Mouse (Mus musculus): ENCODE measurements around the gene Ak1. TPM values are rescaled to one million over a fixed set of nuclear protein-coding genes. Genes with fewer than 3 reads are reported as not detected.
A peak's percentile ranks its signal among the peaks of the same experiment; 100 is the strongest.

Ak1 gene
- polyA plus RNA-seq, 1 experiment from 2014 or later, result 22.8 TPM

DNA sequence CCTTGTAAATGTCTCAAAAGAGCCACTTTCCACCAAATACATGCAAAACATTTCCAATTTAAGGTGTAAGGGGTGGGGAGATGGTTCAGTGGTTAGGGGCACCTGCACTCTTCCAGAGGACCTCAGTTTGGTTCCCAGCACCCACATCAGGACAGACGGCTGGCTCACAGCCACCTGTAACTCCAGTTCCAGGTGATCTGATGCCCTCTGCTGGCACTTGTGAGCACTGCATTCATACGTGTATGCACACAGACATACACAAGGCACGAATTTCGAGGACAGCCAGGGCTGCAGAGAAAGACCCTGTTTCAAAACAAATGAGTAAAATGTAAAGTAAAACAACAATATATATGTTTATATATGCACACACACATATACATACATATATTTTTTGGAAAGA is 4.0 kb upstream of the Ak1 start:
- no peak for ATAC-seq (replicated peaks; ENCODE audit: low FRiP score, low TSS enrichment, low read depth)
- no peak overlapping the region for H3K4me2 ChIP-seq (ENCODE audit: low read length)
- WGBS, result 95% methylated on average over 4 of the region's 4 CpGs
- H3K36me3 ChIP-seq (ENCODE audit: control insufficient read depth, insufficient read depth, low read length), result peaks cover 44% of the 10 kb centered on the region
- H3K9me3 ChIP-seq (ENCODE audit: control insufficient read depth, low read length), result 0 out of 2 replicates have a peak, but pooled peaks cover 3% of the 10 kb centered on the region
- H3K27me3 ChIP-seq (replicated peaks; ENCODE audit: control insufficient read depth, insufficient read depth, low read length), result no peaks in the 10 kb centered on the region
- no peak overlapping the region for H3K4me3 ChIP-seq (ENCODE audit: low read depth, low read length)
- peaks cover 31% of the 10 kb centered on the region for H3K4me1 ChIP-seq (replicated peaks; ENCODE audit: control insufficient read depth, insufficient read depth, low read length)
- no peak for DNase-seq (ENCODE audit: low spot score)
- no peak overlapping the region for H3K9ac ChIP-seq (ENCODE audit: low read length)
- H3K27ac ChIP-seq (ENCODE audit: low read depth), result no peak overlapping the region

DNA sequence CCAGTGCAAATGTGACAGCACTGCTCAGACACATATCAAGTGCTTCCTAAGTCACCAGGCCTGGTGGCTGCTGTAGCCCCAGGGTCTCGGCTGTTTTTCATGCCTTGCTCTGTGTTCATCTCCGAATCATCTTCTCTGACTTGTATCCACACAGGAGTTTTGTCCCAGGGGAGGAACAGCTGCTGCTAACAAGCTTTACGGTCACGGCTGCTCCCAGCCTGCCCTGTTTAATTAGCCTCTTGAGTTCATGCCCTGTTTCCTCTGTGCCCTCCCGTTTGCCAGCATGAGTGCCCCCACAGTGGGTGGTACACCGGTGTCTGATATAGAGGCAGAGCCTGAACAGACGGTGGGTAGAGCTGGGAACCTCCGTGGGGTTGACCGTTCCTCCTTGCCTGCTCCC is 3.5 kb upstream of the Ak1 start:
- Histone ChIP-seq H3K27ac (ENCODE audit: low read depth) (no peak overlapping the region), H3K36me3 (ENCODE audit: control insufficient read depth, insufficient read depth, low read length) (peaks cover 44% of the 10 kb centered on the region), H3K4me1 (replicated peaks; ENCODE audit: control insufficient read depth, insufficient read depth, low read length) (peaks cover 31% of the 10 kb centered on the region), H3K27me3 (replicated peaks; ENCODE audit: control insufficient read depth, insufficient read depth, low read length) (no peaks in the 10 kb centered on the region), H3K9ac (ENCODE audit: low read length) (no peak overlapping the region), H3K4me3 (ENCODE audit: low read depth, low read length) (no peak overlapping the region), H3K9me3 (ENCODE audit: control insufficient read depth, low read length) (0 out of 2 replicates have a peak, but pooled peaks cover 3% of the 10 kb centered on the region), H3K4me2 (ENCODE audit: low read length) (no peak overlapping the region)
- ATAC-seq (replicated peaks; ENCODE audit: low FRiP score, low TSS enrichment, low read depth), result no peak
- no peak for DNase-seq (ENCODE audit: low spot score)
- 81% methylated on average over 9 of the region's 9 CpGs for WGBS

DNA sequence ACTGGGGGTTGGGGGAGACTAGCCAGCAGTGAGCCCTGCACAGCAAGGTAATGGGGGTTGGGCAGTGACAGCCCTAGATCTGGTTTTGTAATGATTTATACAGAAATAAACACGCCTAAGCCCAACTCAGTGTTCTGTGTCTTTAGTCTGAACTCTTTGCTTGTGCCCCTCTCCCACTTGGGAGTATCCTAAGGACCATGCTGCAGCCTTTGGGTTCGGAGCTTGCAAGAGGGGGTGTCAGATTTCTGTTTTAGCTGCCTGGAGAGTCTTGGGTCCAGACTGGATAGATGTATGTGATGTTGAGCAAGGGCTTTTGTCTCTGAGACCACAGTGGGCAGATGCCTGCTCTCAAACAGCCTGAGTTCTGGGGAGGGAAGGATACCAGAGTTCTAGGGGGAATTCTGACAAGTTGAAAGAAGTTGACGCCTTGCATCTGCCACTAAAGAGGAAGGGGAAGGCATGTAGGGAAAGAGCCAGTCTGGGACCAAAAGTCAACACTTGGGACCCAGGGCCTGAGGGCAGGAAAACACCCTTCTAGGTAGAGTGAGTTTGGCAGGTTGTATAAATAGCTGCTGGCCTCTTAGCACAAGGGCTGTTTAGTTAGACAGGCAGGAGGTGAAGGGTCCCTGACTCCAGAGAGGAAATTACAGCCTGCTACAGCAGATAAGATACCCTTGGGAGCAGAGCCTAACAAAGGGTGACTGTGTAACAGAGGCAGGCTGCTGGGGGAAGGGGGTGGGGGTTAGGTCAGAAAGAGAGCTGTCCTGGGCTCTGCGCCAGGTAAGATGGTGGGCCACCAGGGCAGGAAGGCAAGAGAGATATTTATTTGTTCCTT is 659 bp upstream of the Ak1 start:
- WGBS, result 9% methylated on average over 4 of the region's 4 CpGs
- DNase-seq (ENCODE audit: low spot score) (peak; percentile 75), ATAC-seq (replicated peaks; ENCODE audit: low FRiP score, low TSS enrichment, low read depth) (peak; percentile 80)
- H3K4me1 ChIP-seq (replicated peaks; ENCODE audit: control insufficient read depth, insufficient read depth, low read length), result peaks cover 45% of the 10 kb centered on the region
- no peak overlapping the region for H3K4me3 ChIP-seq (ENCODE audit: low read depth, low read length)
- 0 out of 2 replicates have a peak overlapping the region, but pooled peaks have one; percentile 23 for H3K9ac ChIP-seq (ENCODE audit: low read length)
- peak overlapping the region; percentile 33 for H3K4me2 ChIP-seq (ENCODE audit: low read length)
- H3K27me3 ChIP-seq (replicated peaks; ENCODE audit: control insufficient read depth, insufficient read depth, low read length), result no peaks in the 10 kb centered on the region
- H3K36me3 ChIP-seq (ENCODE audit: control insufficient read depth, insufficient read depth, low read length), result peaks cover 23% of the 10 kb centered on the region
- peak overlapping the region; percentile 94 for H3K27ac ChIP-seq (ENCODE audit: low read depth)
- H3K9me3 ChIP-seq (ENCODE audit: control insufficient read depth, low read length), result 0 out of 2 replicates have a peak, but pooled peaks cover 3% of the 10 kb centered on the region

DNA sequence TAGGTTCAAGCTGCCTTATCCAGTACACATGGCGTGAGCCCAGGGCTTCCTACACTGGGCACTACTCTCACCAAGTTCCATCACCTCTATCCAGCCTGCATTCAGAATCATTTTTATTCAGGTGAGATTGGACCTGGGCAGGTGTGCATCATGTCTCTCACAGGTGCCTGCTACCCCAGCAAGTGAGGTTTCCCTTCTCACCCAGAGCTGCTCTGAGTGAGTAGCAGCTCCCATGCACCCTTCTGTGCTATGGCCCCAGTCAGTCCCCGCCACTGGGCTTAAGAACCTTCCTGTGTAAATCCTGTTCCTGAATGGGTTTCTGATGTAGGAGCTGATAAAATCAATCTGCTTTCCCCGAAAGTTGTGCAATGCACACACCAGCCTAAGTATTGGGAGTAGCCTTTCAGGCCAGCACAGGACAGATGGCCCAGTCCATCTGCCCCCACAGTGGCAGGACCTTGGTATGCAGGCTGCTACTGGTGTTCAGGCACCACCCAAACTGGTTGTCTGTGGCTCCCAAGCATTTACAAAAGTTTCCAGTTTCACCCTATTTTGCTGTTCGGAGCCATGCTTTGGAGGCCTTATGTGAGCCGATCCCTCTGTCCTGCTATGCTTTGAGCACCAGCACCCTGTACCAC is 2.7 kb downstream of the Ak1 start:
- Histone ChIP-seq H3K27ac (ENCODE audit: low read depth) (peak overlapping the region; percentile 62; the same call in 1 of the 2 replicates), H3K27me3 (replicated peaks; ENCODE audit: control insufficient read depth, insufficient read depth, low read length) (no peaks in the 10 kb centered on the region), H3K9ac (ENCODE audit: low read length) (no peak overlapping the region), H3K36me3 (ENCODE audit: control insufficient read depth, insufficient read depth, low read length) (no peaks in the 10 kb centered on the region), H3K4me1 (replicated peaks; ENCODE audit: control insufficient read depth, insufficient read depth, low read length) (peaks cover 62% of the 10 kb centered on the region), H3K4me2 (ENCODE audit: low read length) (no peak overlapping the region), H3K4me3 (ENCODE audit: low read depth, low read length) (no peak overlapping the region), H3K9me3 (ENCODE audit: control insufficient read depth, low read length) (no peaks in the 10 kb centered on the region)
- ATAC-seq (replicated peaks; ENCODE audit: low FRiP score, low TSS enrichment, low read depth) (no peak), DNase-seq (ENCODE audit: low spot score) (no peak)
- 75% methylated on average over 5 of the region's 5 CpGs for WGBS

DNA sequence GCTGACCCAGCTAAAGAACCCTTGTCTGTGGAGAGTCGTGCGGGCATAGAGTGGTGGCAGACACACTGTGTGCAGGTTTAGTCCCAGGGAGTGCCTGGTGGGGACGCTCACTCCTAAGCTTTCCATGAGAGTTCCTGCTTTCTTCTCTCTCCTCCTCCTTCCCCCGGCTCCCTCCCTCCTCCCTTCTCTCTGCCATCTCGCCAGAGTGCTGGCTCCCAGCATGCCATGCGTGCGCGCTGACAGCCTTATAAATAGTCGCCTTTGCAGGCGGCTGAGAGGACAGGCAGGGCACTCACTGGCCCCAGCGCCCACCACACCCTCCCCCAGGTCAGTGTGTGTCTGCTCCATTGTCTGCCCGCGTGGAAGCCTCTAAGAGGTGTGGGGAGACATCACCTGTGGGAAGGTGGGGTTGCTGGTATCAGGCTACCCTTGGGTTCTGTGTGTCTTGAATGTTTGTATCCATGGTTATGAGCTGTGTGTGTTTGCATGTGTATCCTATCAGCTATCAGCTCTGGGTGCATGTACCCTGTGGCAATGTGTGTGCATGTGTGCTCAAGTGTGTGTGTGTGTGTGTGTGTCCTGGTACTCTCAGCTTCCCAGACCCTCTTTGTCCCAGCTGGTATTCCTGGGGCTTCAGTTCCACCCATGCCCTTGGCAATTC is 3.8 kb downstream of the Ak1 start:
- H3K4me3 ChIP-seq (ENCODE audit: low read depth, low read length), result peak overlapping the region; percentile 29
- peaks cover 55% of the 10 kb centered on the region for H3K4me1 ChIP-seq (replicated peaks; ENCODE audit: control insufficient read depth, insufficient read depth, low read length)
- peak; percentile 13; the same call in 1 of the 2 replicates for ATAC-seq (replicated peaks; ENCODE audit: low FRiP score, low TSS enrichment, low read depth)
- H3K9me3 ChIP-seq (ENCODE audit: control insufficient read depth, low read length), result no peaks in the 10 kb centered on the region
- peak overlapping the region; percentile 47 for H3K4me2 ChIP-seq (ENCODE audit: low read length)
- no peaks in the 10 kb centered on the region for H3K27me3 ChIP-seq (replicated peaks; ENCODE audit: control insufficient read depth, insufficient read depth, low read length)
- DNase-seq (ENCODE audit: low spot score), result peak; percentile 76
- 3% methylated on average over 13 of the region's 13 CpGs for WGBS
- peak overlapping the region; percentile 21; the same call in 1 of the 2 replicates for H3K9ac ChIP-seq (ENCODE audit: low read length)
- H3K36me3 ChIP-seq (ENCODE audit: control insufficient read depth, insufficient read depth, low read length), result no peaks in the 10 kb centered on the region
- peak overlapping the region; percentile 62 for H3K27ac ChIP-seq (ENCODE audit: low read depth)

DNA sequence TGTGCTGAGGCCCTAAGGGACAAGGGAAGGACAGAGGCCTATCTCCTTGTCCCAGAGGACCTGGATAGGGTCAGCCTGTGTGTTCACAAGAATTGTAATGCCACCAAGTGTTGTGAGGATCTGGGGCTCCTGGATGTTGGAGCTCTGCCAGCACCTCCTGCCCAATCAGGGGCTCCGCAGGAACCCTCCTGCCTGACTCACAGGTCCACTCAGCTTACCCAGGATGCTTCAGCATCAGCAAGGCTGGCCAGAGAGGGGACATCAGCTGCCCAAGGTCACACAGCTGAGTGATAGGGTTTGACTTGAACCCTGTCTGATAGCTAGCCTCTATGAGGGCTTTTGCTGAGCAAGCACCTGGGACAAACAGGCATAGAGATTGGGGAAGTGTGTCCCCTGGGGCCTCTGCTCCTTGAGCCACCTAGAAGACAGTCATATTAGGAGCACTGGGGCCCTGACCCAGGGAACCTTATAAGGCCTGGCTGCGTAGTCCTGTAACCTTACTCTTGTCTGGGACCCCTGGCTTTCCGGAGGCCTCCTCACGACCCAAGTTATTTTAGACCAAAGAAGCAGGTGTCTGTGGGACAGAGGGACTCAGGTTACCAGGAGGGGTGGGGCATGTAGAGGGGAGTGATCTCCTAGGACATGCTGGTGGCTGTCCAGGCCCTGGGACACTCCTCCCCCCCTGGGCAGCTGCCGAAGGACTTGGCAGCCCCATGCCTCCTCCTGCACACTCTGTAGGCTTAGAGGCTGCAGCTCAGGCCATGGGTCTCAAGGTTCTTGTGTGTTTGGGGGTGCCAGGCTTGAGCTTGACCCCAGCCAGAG is 4.5 kb downstream of the Ak1 start:
- Histone ChIP-seq H3K9me3 (ENCODE audit: control insufficient read depth, low read length) (no peaks in the 10 kb centered on the region), H3K4me1 (replicated peaks; ENCODE audit: control insufficient read depth, insufficient read depth, low read length) (peaks cover 48% of the 10 kb centered on the region), H3K36me3 (ENCODE audit: control insufficient read depth, insufficient read depth, low read length) (no peaks in the 10 kb centered on the region), H3K4me2 (ENCODE audit: low read length) (peak overlapping the region; percentile 47), H3K9ac (ENCODE audit: low read length) (no peak overlapping the region), H3K4me3 (ENCODE audit: low read depth, low read length) (no peak overlapping the region), H3K27me3 (replicated peaks; ENCODE audit: control insufficient read depth, insufficient read depth, low read length) (no peaks in the 10 kb centered on the region), H3K27ac (ENCODE audit: low read depth) (peak overlapping the region; percentile 62)
- ATAC-seq (replicated peaks; ENCODE audit: low FRiP score, low TSS enrichment, low read depth), result no peak
- no peak for DNase-seq (ENCODE audit: low spot score)
- WGBS, result 30% methylated on average over 5 of the region's 5 CpGs

DNA sequence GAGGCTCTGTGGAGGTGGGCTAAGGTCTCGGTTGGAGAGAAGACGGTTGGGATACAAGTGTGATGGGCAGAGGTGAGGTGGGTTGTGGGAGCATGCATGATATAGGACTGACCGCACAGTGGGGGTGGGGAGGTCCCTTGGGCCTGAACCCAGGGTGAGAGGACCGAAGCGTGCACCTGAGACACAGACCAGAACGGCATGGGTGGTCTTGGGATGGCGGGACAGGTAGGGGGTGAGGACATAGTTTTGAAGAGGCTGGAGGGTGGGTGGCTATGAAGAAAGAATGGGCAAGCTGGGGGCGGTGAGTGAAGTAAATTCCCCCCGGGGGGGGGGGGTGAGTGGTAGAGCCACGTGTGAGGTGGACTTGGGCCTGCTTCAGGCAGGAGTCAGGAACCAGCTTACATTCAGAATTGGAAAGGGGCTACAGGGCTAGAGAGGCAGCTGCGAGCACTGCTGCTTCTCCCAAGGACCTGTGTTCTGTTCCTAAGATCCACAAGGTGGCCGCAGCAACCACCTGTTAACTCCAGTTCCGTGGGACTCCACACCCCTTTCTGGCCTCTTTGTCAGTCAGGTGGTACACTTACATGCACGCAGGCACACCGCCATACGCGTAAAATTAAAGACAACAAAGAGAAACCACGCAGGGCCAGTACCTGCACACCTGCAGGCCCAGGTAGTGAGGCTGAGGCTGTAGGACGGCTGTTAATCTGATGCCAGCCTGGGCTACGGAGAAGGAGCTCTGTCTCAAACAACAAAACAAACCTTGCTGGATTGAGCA is 5.9 kb downstream of the Ak1 start:
- Histone ChIP-seq H3K27me3 (replicated peaks; ENCODE audit: control insufficient read depth, insufficient read depth, low read length) (no peaks in the 10 kb centered on the region), H3K9me3 (ENCODE audit: control insufficient read depth, low read length) (no peaks in the 10 kb centered on the region), H3K27ac (ENCODE audit: low read depth) (no peak overlapping the region), H3K9ac (ENCODE audit: low read length) (no peak overlapping the region), H3K4me2 (ENCODE audit: low read length) (no peak overlapping the region), H3K4me3 (ENCODE audit: low read depth, low read length) (no peak overlapping the region), H3K4me1 (replicated peaks; ENCODE audit: control insufficient read depth, insufficient read depth, low read length) (peaks cover 37% of the 10 kb centered on the region), H3K36me3 (ENCODE audit: control insufficient read depth, insufficient read depth, low read length) (no peaks in the 10 kb centered on the region)
- ATAC-seq (replicated peaks; ENCODE audit: low FRiP score, low TSS enrichment, low read depth), result no peak
- WGBS, result 63% methylated on average over 20 of the region's 20 CpGs
- DNase-seq (ENCODE audit: low spot score), result no peak
